Mouse (Mus musculus) testis, adult 2 months (tissue): ENCODE data around the gene Osgin1. TPM values are rescaled to one million over a fixed set of nuclear protein-coding genes. Genes with fewer than 3 reads are reported as not detected.
A peak's percentile ranks its signal among the peaks of the same experiment; 100 is the strongest.

Experiments used
- H3K27ac ChIP-seq: fragments of 200-500 bp; 2 replicates; pipeline ENCODE4 v1.5.1; 2012; ENCODE audit warnings: low read depth, low read length; ENCODE audit not compliant: control insufficient read depth, insufficient read depth
- H3K27me3 ChIP-seq: fragments of 200-500 bp; 2 replicates; pipeline ENCODE4 v1.6.1; 2012; ENCODE audit warnings: mild to moderate bottlenecking, low read length, moderate library complexity; ENCODE audit not compliant: control insufficient read depth, insufficient read depth
- H3K36me3 ChIP-seq: fragments of 200-500 bp; 2 replicates; pipeline ENCODE4 v1.6.1; 2012; ENCODE audit warnings: mild to moderate bottlenecking, low read length; ENCODE audit not compliant: control insufficient read depth, insufficient read depth
- H3K4me1 ChIP-seq: fragments of 200-500 bp; 2 replicates; pipeline ENCODE4 v1.6.1; 2012; ENCODE audit warnings: low read length; ENCODE audit not compliant: control insufficient read depth, insufficient read depth
- H3K4me3 ChIP-seq: fragments of 200-500 bp; 2 replicates; pipeline ENCODE4 v1.5.1; 2012; ENCODE audit warnings: low read depth, mild to moderate bottlenecking, low read length, moderate library complexity, mixed read lengths; ENCODE audit not compliant: control insufficient read depth
- CTCF ChIP-seq: fragments of 200-500 bp; IDR thresholded peaks from 2 replicates; pipeline ENCODE4 v1.5.1; 2012; ENCODE audit warnings: low read depth, mild to moderate bottlenecking, inconsistent platforms, low read length, moderate library complexity; ENCODE audit not compliant: control insufficient read depth, insufficient read depth, insufficient replicate concordance
- POLR2A ChIP-seq: fragments of 200-500 bp; IDR thresholded peaks from 2 replicates; pipeline ENCODE4 v1.6.1; 2012; ENCODE audit warnings: low read depth, mild to moderate bottlenecking, inconsistent platforms, low read length, moderate library complexity; ENCODE audit not compliant: control insufficient read depth
- polyA plus RNA-seq: library from polyadenylated mRNA; depleted of rRNA; stranded (reverse); fragments of >200 nt; gene quantifications from 2 replicates; pipeline ENCODE4 v1.2.3, GENCODE M21; 2012

The Osgin1 gene
- polyA plus RNA-seq, 1 experiment, result 440 TPM

DNA sequence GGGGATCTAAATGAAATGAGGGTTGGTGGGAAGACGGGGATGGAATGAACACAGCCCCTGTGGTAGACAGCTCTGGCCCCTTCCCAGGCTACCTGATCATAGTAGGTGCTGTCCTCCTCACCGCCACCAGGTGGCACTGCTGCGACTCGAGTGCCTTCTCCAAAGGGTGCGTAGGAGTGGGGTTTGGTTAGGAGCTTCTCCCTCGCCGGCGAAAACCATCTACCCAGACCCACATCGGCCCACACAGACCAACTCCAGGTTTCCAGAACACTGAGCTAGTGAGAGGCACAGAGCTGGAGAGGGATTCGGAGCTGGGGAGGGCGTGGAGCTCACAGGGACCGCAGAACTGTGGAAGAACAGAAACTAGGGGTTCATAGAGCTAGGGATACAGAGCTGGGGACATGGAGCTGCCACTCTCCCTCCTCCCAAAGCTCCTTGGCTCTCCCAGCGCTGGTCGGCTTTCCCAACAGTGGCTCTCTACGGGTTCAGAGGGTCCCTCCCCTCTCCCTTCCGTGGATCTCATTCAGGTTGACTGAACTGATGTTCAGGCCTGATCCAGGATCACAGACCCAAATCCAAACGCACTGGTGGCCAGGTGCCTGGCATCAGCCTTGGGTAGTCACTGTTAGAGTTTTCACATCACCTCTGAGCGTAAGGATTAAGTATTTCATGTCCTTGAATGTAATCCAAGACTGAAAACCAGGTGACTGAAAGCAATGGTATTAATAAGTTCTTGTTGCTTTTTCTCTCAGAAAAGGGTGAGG, 21.0 kb upstream of the Osgin1 start:
- H3K27me3 ChIP-seq, result no peaks in the 10 kb centered on the region
- H3K4me3 ChIP-seq, result no peak overlapping the region
- no peaks in the 10 kb centered on the region; the same call in none of the 2 replicates for H3K36me3 ChIP-seq
- H3K27ac ChIP-seq, result no peak overlapping the region
- TF ChIP-seq CTCF, result peak; percentile 98
- TF ChIP-seq POLR2A, result no peak
- H3K4me1 ChIP-seq, result peaks cover 4% of the 10 kb centered on the region

DNA sequence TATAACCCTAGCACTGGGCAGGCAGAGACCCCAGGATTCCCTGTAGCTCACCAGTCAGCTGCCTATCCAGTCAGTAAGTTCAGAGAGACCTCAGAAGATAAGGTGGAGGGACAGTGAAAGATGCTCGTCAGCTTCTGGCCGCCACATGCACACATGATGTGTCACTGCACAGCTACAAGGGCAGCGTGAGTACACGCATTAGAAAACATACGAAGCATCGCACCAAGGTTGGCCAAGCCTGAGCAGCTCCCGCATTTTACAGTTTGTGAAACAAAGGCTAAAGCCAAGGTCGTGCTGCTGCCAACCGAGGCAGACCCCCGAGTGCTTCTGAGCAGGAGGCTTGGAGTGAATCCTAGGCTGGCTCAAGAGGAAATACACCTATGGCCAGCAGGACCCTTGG, 20.3 kb upstream of the Osgin1 start:
- Histone ChIP-seq H3K4me3 (no peak overlapping the region), H3K4me1 (peaks cover 4% of the 10 kb centered on the region), H3K27ac (no peak overlapping the region), H3K27me3 (no peaks in the 10 kb centered on the region), H3K36me3 (no peaks in the 10 kb centered on the region; the same call in none of the 2 replicates)
- TF ChIP-seq POLR2A, result no peak
- no peak for TF ChIP-seq CTCF

DNA sequence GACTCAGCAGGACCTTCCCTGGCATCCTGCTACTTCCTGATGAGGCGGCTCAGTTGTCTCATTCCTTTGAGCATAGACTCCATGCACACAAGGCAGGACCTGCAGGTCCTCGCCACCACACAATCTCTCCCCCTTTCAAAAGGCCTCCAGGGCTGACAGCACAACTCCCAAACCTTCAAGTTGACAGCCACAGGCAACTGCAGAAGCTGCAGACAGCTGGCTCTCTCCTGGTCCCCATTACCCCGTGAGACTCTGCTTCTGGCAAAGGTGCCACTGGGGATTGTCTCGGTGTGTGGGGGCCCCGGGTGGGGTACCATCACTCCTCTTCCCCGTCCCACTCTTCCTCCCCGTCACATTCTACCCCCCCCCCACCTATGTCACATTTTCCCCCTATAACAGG, 13.6 kb upstream of the Osgin1 start:
- H3K36me3 ChIP-seq, result no peaks in the 10 kb centered on the region
- no peaks in the 10 kb centered on the region for H3K27me3 ChIP-seq
- TF ChIP-seq POLR2A (no peak), CTCF (no peak)
- H3K27ac ChIP-seq, result no peak overlapping the region
- peaks cover 7% of the 10 kb centered on the region for H3K4me1 ChIP-seq
- H3K4me3 ChIP-seq, result peak overlapping the region; percentile 67

DNA sequence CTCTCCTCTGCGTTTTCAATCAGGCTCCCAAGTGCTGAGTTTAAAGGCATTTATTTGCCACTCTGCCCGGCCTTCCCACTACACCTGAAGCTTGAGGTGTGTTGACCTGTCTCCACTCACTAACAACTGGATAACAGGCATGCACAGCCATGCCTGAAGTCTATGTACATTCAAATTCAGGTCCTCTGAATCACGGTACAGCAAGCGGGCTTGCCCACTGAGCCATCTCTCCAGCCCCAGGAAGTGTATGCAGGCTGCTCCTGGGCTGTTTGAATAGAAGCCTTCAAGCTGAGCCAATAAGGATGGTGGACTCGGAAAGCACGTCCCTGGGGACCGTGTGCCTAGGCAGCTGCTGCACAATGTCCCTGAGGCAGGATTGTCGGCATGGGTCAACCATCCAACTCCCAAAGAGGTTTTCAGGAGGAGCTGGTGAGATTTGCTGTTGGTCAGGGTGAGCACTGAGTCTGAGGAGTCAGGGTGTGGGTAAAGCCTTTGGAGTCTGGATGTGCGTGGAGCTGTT, 12.3 kb upstream of the Osgin1 start:
- Histone ChIP-seq H3K36me3 (no peaks in the 10 kb centered on the region), H3K27me3 (no peaks in the 10 kb centered on the region), H3K27ac (no peak overlapping the region), H3K4me1 (peaks cover 12% of the 10 kb centered on the region), H3K4me3 (no peak overlapping the region)
- TF ChIP-seq POLR2A (no peak), CTCF (no peak)

DNA sequence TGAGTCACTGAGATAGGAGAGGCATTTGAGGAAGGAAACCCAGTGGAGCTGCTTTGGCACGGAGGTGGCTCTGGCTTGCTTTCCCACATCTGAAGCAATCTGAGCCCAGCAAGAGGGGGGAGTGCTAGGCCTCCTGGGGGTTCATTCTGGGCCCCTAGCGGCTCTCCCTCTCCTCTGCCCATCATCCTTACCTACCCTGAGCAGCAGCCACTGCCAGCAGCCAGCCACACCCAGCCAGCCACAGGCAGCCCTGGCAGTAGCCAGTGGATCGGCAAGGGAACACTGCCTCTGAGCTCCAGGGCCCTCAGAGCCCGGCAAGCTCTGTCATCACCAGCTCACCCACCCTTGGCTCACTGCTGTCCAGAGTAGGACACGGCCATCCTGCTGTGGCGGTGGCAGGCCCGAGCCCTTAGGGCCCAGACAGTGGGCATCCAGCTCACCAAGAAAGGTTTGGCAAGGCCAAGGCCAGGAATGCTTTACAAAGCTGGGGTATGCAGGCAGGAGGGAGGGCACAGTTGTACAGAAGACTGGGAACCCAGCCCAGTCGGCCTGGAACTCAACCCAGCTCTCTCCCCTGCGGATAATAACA, 11.7 kb upstream of the Osgin1 start:
- 0 out of 2 replicates have a peak overlapping the region, but pooled peaks have one; percentile 12 for H3K27ac ChIP-seq
- TF ChIP-seq POLR2A (no peak), CTCF (no peak)

DNA sequence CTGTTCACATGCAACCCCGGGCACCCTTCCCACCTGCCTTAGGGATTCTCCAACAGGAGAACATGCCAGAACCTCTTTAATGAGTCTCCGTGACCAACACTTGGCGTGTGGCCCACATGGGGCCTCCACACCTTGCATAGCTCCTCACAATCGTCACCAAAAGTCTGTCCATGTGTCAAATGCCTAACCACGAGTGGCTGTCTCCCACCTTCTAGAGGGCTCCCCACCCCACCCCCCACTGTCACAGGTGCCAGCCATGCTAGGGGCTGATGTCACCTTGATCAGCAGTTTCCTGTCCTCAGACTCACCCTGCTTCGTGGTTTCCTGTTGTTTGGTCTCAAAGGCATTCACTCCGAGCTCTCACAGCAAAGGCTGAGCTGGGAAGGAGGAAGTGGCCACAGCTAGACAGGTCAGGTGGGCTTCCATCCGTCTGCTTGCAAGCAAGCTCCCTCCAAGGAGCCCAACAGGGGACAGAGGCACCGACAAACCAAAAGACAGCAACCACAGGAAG, 10.2 kb upstream of the Osgin1 start:
- no peaks in the 10 kb centered on the region for H3K27me3 ChIP-seq
- peaks cover 12% of the 10 kb centered on the region for H3K4me1 ChIP-seq
- no peaks in the 10 kb centered on the region for H3K36me3 ChIP-seq
- no peak overlapping the region for H3K27ac ChIP-seq
- H3K4me3 ChIP-seq, result no peak overlapping the region
- TF ChIP-seq POLR2A (no peak), CTCF (no peak)

More for the DNA sequence above, 11.7 kb upstream of the Osgin1 start:
- H3K4me1 ChIP-seq, result peaks cover 12% of the 10 kb centered on the region
- no peak overlapping the region for H3K4me3 ChIP-seq
- no peaks in the 10 kb centered on the region for H3K36me3 ChIP-seq
- no peaks in the 10 kb centered on the region for H3K27me3 ChIP-seq

DNA sequence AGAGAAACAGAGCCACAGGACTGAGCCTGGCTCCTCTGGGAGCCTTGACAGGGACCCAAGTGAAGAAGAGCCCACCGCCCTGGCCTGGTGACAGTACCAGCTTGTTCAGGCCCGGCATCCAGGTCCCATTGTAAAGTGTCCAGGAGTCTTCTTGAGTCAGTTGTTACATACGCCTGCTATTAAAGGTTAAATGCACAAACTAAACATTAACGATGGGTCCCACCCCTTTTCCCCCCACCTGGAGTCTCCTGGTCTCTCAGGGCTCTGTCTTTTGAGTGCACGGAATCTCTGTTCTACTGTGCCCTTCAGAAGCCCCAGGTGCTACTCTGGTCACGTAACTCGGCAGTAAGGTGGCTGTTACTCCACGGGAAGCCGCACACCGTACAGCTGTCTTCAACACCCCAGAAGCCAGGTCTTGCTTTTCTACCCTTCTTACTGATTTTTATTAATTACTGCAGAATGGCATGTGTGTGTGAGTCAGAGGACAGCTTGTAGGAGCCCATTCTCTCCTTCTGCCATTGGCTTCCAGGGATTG, 9.7 kb upstream of the Osgin1 start:
- H3K27ac ChIP-seq, result no peak overlapping the region
- no peak for TF ChIP-seq CTCF
- no peak for TF ChIP-seq POLR2A
- no peaks in the 10 kb centered on the region for H3K36me3 ChIP-seq
- H3K4me3 ChIP-seq, result no peak overlapping the region
- H3K4me1 ChIP-seq, result peaks cover 12% of the 10 kb centered on the region
- H3K27me3 ChIP-seq, result no peaks in the 10 kb centered on the region
